Mouse (Mus musculus) embryonic facial prominence, embryonic 14.5 days (tissue): ENCODE data around the gene Myh14. TPM values are rescaled to one million over a fixed set of nuclear protein-coding genes. Genes with fewer than 3 reads are reported as not detected.

ENCODE experiments used
- ATAC-seq: fragments of 200-750 bp; cut with Nextera tagmentation; 2 replicates; pipeline ENCODE4 v1.8.0; 2017; ENCODE audit warnings: low read depth, moderate number of reproducible peaks, moderate TSS enrichment
- DNase-seq: peaks from one replicate; pipeline ENCODE4 v3.0.0-alpha.2; 2015; ENCODE audit warnings: low spot score
- H3K27ac ChIP-seq: fragments of 300-500 bp; sonication (generic); replicated peaks from 2 replicates; pipeline ENCODE4 v1.5.1; 2014; ENCODE audit warnings: low read depth, mild to moderate bottlenecking, low read length, moderate library complexity
- H3K27me3 ChIP-seq: fragments of 300-500 bp; sonication (generic); replicated peaks from 2 replicates; pipeline ENCODE4 v1.6.1; 2014; ENCODE audit warnings: low read length; ENCODE audit not compliant: control insufficient read depth, insufficient read depth
- H3K36me3 ChIP-seq: fragments of 300-500 bp; sonication (generic); 2 replicates; pipeline ENCODE4 v1.6.1; 2014; ENCODE audit warnings: low read length, mixed read lengths; ENCODE audit not compliant: control insufficient read depth, insufficient read depth
- H3K4me1 ChIP-seq: fragments of 300-500 bp; sonication (generic); 2 replicates; pipeline ENCODE4 v1.6.1; 2014; ENCODE audit warnings: antibody characterized with exemption, low read length; ENCODE audit not compliant: control insufficient read depth, insufficient read depth
- H3K4me2 ChIP-seq: fragments of 300-500 bp; sonication (generic); 2 replicates; pipeline ENCODE4 v1.6.1; 2014; ENCODE audit warnings: low read depth, mild to moderate bottlenecking, low read length, moderate library complexity, mixed read lengths
- H3K4me3 ChIP-seq: fragments of 300-500 bp; sonication (generic); 2 replicates; pipeline ENCODE4 v1.5.1; 2014; ENCODE audit warnings: low read depth, mild to moderate bottlenecking, low read length
- H3K9ac ChIP-seq: fragments of 300-500 bp; sonication (generic); 2 replicates; pipeline ENCODE4 v1.6.1; 2014; ENCODE audit warnings: low read depth, mild to moderate bottlenecking, low read length, moderate library complexity, mixed read lengths
- H3K9me3 ChIP-seq: fragments of 300-500 bp; sonication (generic); 2 replicates; pipeline ENCODE4 v1.6.1; 2016; ENCODE audit warnings: low read length; ENCODE audit not compliant: control insufficient read depth
- WGBS: fragments of 180-500 bp; shearing (Covaris S2); extraction: QIAGEN DNeasy Blood & Tissue Kit; methylation state at CpG from one replicate; pipeline ENCODE4 v1.1.7; 2014; 5-methylcytosine and 5-hydroxymethylcytosine counted together
- polyA plus RNA-seq: library from polyadenylated mRNA; unstranded; fragments of >200 nt; fragmentation: Nextera tagmentation; extraction: Ambion mirVana; gene quantifications from 2 replicates; pipeline ENCODE4 v1.2.1, GENCODE M21; 2014

The Myh14 gene
- polyA plus RNA-seq, 1 experiment from 2014 or later = 13.8 TPM

GRCm38 (mm10) chr7:44666462-44666861 is 4.2 kb downstream of the Myh14 start:
- no peak for ATAC-seq
- no peak overlapping the region for H3K4me3 ChIP-seq
- 75% methylated on average over 2 of the region's 2 CpGs for WGBS
- H3K9me3 ChIP-seq = no peaks in the 10 kb centered on the region
- H3K9ac ChIP-seq = no peak overlapping the region
- H3K4me1 ChIP-seq = peaks cover 11% of the 10 kb centered on the region; the same call in 1 of the 2 replicates
- no peak overlapping the region for H3K4me2 ChIP-seq
- no peak overlapping the region for H3K27ac ChIP-seq
- peaks cover 18% of the 10 kb centered on the region for H3K27me3 ChIP-seq
- DNase-seq = no peak
- H3K36me3 ChIP-seq = no peaks in the 10 kb centered on the region

GRCm38 (mm10) chr7:44664731-44665130 is 5.9 kb downstream of the Myh14 start:
- H3K27me3 ChIP-seq = peaks cover 4% of the 10 kb centered on the region; the same call in 1 of the 2 replicates
- DNase-seq (no peak), ATAC-seq (no peak)
- H3K4me1 ChIP-seq = no peaks in the 10 kb centered on the region
- 35% methylated on average over 11 of the region's 11 CpGs for WGBS
- no peaks in the 10 kb centered on the region for H3K36me3 ChIP-seq
- H3K27ac ChIP-seq = no peak overlapping the region
- no peak overlapping the region for H3K4me2 ChIP-seq
- H3K9me3 ChIP-seq = no peaks in the 10 kb centered on the region
- H3K9ac ChIP-seq = no peak overlapping the region
- H3K4me3 ChIP-seq = no peak overlapping the region

GRCm38 (mm10) chr7:44663546-44663945 is 7.1 kb downstream of the Myh14 start:
- H3K9me3 ChIP-seq = no peaks in the 10 kb centered on the region
- DNase-seq = no peak
- no peak overlapping the region for H3K4me3 ChIP-seq
- 69% methylated on average over 5 of the region's 5 CpGs for WGBS
- H3K27ac ChIP-seq = peak overlapping the region; percentile 83
- no peak overlapping the region for H3K9ac ChIP-seq
- H3K36me3 ChIP-seq = no peaks in the 10 kb centered on the region
- H3K4me2 ChIP-seq = no peak overlapping the region
- no peak for ATAC-seq
- no peaks in the 10 kb centered on the region for H3K4me1 ChIP-seq
- no peaks in the 10 kb centered on the region for H3K27me3 ChIP-seq

GRCm38 (mm10) chr7:44662569-44662968 is 8.1 kb downstream of the Myh14 start:
- peak; percentile 66 for DNase-seq
- peak overlapping the region; percentile 83 for H3K27ac ChIP-seq
- 0% methylated on average over 2 of the region's 3 CpGs for WGBS
- ATAC-seq = peak; percentile 85
- H3K9ac ChIP-seq = no peak overlapping the region
- H3K4me2 ChIP-seq = no peak overlapping the region
- no peaks in the 10 kb centered on the region for H3K27me3 ChIP-seq
- H3K9me3 ChIP-seq = no peaks in the 10 kb centered on the region
- H3K36me3 ChIP-seq = no peaks in the 10 kb centered on the region
- no peak overlapping the region for H3K4me3 ChIP-seq
- no peaks in the 10 kb centered on the region for H3K4me1 ChIP-seq

GRCm38 (mm10) chr7:44662168-44662567 is 8.5 kb downstream of the Myh14 start:
- WGBS = 8% methylated on average over 8 of the region's 8 CpGs
- ATAC-seq = peak; percentile 91
- no peaks in the 10 kb centered on the region for H3K36me3 ChIP-seq

GRCm38 (mm10) chr7:44661219-44661618 is 9.4 kb downstream of the Myh14 start:
- WGBS = 76% methylated on average over 5 of the region's 5 CpGs
- no peaks in the 10 kb centered on the region for H3K4me1 ChIP-seq
- DNase-seq (no peak), ATAC-seq (no peak)
- no peak overlapping the region for H3K4me3 ChIP-seq
- H3K36me3 ChIP-seq = no peaks in the 10 kb centered on the region
- no peaks in the 10 kb centered on the region for H3K9me3 ChIP-seq
- H3K9ac ChIP-seq = no peak overlapping the region
- no peak overlapping the region for H3K27ac ChIP-seq
- H3K4me2 ChIP-seq = no peak overlapping the region
- H3K27me3 ChIP-seq = no peaks in the 10 kb centered on the region

More at GRCm38 (mm10) chr7:44662168-44662567, 8.5 kb downstream of the Myh14 start:
- H3K27ac ChIP-seq = peak overlapping the region; percentile 83
- H3K27me3 ChIP-seq = no peaks in the 10 kb centered on the region
- peak; percentile 82 for DNase-seq
- H3K4me2 ChIP-seq = no peak overlapping the region
- H3K4me3 ChIP-seq = no peak overlapping the region
- H3K9ac ChIP-seq = no peak overlapping the region
- no peaks in the 10 kb centered on the region for H3K4me1 ChIP-seq
- no peaks in the 10 kb centered on the region for H3K9me3 ChIP-seq

GRCm38 (mm10) chr7:44655504-44655903 is 15.1 kb downstream of the Myh14 start:
- peak; percentile 65 for DNase-seq
- Histone ChIP-seq H3K9me3 (no peaks in the 10 kb centered on the region), H3K27ac (peak overlapping the region; percentile 44; the same call in 1 of the 2 replicates), H3K36me3 (no peaks in the 10 kb centered on the region), H3K4me1 (no peaks in the 10 kb centered on the region), H3K4me2 (no peak overlapping the region), H3K27me3 (no peaks in the 10 kb centered on the region), H3K4me3 (no peak overlapping the region), H3K9ac (no peak overlapping the region)
- peak; percentile 72; the same call in 1 of the 2 replicates for ATAC-seq
- WGBS = 12% methylated on average over 8 of the region's 8 CpGs

- 49% methylated on average over 8 of the region's 8 CpGs for WGBS
- Histone ChIP-seq H3K9me3 (no peaks in the 10 kb centered on the region), H3K4me2 (no peak overlapping the region), H3K4me3 (no peak overlapping the region), H3K27ac (no peak overlapping the region), H3K9ac (no peak overlapping the region), H3K36me3 (no peaks in the 10 kb centered on the region), H3K4me1 (no peaks in the 10 kb centered on the region), H3K27me3 (no peaks in the 10 kb centered on the region)
- ATAC-seq (no peak), DNase-seq (no peak)
Observed at GRCm38 (mm10) chr7:44653773-44654172, 16.9 kb downstream of the Myh14 start.

- no peak for ATAC-seq
- no peak overlapping the region for H3K27ac ChIP-seq
- 71% methylated on average over 7 of the region's 7 CpGs for WGBS
- no peak overlapping the region for H3K4me3 ChIP-seq
- H3K27me3 ChIP-seq = 0 out of 2 replicates have a peak, but pooled peaks cover under 1% of the 10 kb centered on the region
- no peaks in the 10 kb centered on the region for H3K36me3 ChIP-seq
- no peaks in the 10 kb centered on the region for H3K9me3 ChIP-seq
- no peaks in the 10 kb centered on the region for H3K4me1 ChIP-seq
- no peak for DNase-seq
- no peak overlapping the region for H3K4me2 ChIP-seq
- no peak overlapping the region for H3K9ac ChIP-seq
Observed at GRCm38 (mm10) chr7:44651416-44651815, 19.2 kb downstream of the Myh14 start.
